Mouse (Mus musculus) CH12.LX (cell line): Measurements from ENCODE around the gene Tbata. TPM values are rescaled to one million over a fixed set of nuclear protein-coding genes. Genes with fewer than 3 reads are reported as not detected.

Experiments used
- DNase-seq: peaks from one replicate; pipeline ENCODE4 v3.0.0-alpha.2; 2013; ENCODE audit errors: extremely low read depth
- H3K27ac ChIP-seq: 2 replicates; pipeline ENCODE4 v1.5.1; 2012; ENCODE audit warnings: low read depth, mild to moderate bottlenecking, control low read depth, moderate library complexity; ENCODE audit not compliant: insufficient read depth
- H3K27me3 ChIP-seq: replicated peaks from 2 replicates; pipeline ENCODE3; 2012; ENCODE audit warnings: inconsistent platforms
- H3K36me3 ChIP-seq, 2 experiments: replicated peaks in 1 of 2; 2 replicates each; pipeline versions ENCODE3 to v1.6.1; 2012; ENCODE audit warnings: inconsistent platforms in 1 of 2, low read length in 1 of 2, mild to moderate bottlenecking in 1 of 2, mixed read lengths in 1 of 2, moderate library complexity in 1 of 2; ENCODE audit not compliant: control insufficient read depth in 1 of 2, insufficient read depth in 1 of 2
- H3K4me1 ChIP-seq, 2 experiments: 2 replicates each; pipeline ENCODE4 v1.6.1; 2012; ENCODE audit warnings: inconsistent platforms in 1 of 2, moderate library complexity in 1 of 2; ENCODE audit not compliant: insufficient read depth in 2 of 2, control insufficient read depth in 1 of 2
- H3K4me2 ChIP-seq: 2 replicates; pipeline ENCODE4 v1.6.1; 2012; ENCODE audit warnings: low read depth, mild to moderate bottlenecking, control low read depth; ENCODE audit not compliant: poor library complexity, insufficient read depth, severe bottlenecking
- H3K4me3 ChIP-seq, 3 experiments: fragments of 150-350 bp in 1 of 3; sonication (generic) in 1 of 3; replicated peaks in 1 of 3; 2 replicates each; pipeline versions ENCODE3 to v1.5.1; 2011 to 2012; ENCODE audit warnings: low read depth in 2 of 3, low read length in 2 of 3, mild to moderate bottlenecking in 2 of 3, moderate library complexity in 2 of 3, control low read depth in 1 of 3, improper control_type of control experiment in 1 of 3, inconsistent platforms in 1 of 3, mixed read lengths in 1 of 3; ENCODE audit not compliant: poor library complexity in 1 of 3
- H3K79me2 ChIP-seq: replicated peaks from 2 replicates; pipeline ENCODE4 v1.6.1; 2012; ENCODE audit warnings: mild to moderate bottlenecking, moderate library complexity; ENCODE audit not compliant: control insufficient read depth, poor library complexity, insufficient read depth, severe bottlenecking; ENCODE audit errors: extremely low read depth
- H3K9ac ChIP-seq: 2 replicates; pipeline ENCODE4 v1.6.1; 2012; ENCODE audit warnings: low read depth, mild to moderate bottlenecking, control low read depth, moderate library complexity; ENCODE audit not compliant: insufficient read depth
- H3K9me3 ChIP-seq: replicated peaks from 2 replicates; pipeline ENCODE3; 2012; ENCODE audit warnings: low read length, inconsistent platforms, mixed read lengths
- BHLHE40 ChIP-seq: IDR thresholded peaks from 2 replicates; pipeline ENCODE4 v1.6.1; 2011; ENCODE audit warnings: mild to moderate bottlenecking, low read depth, low read length, improper control_type of control experiment
- CHD1 ChIP-seq: IDR thresholded peaks from 2 replicates; pipeline ENCODE4 v1.6.1; 2012; ENCODE audit warnings: low read depth, low read length, improper control_type of control experiment, inconsistent platforms
- CTCF ChIP-seq, 2 experiments: IDR thresholded peaks in 1 of 2; conservative IDR thresholded peaks in 1 of 2; 2 replicates each; pipeline ENCODE4 v1.5.1; 2011 to 2012; ENCODE audit warnings: low read depth in 2 of 2, low read length in 2 of 2, improper control_type of control experiment in 1 of 2, inconsistent platforms in 1 of 2, mild to moderate bottlenecking in 1 of 2, moderate library complexity in 1 of 2
- ETS1 ChIP-seq: conservative IDR thresholded peaks from 2 replicates; pipeline ENCODE4 v1.6.1; 2012; ENCODE audit warnings: low read depth, mild to moderate bottlenecking, inconsistent platforms, low read length, improper control_type of control experiment, moderate library complexity
- GABPA ChIP-seq: IDR thresholded peaks from 2 replicates; pipeline ENCODE4 v1.6.1; 2012; ENCODE audit warnings: low read depth, low read length, improper control_type of control experiment, inconsistent platforms; ENCODE audit not compliant: insufficient replicate concordance
- MAFK ChIP-seq: IDR thresholded peaks from 2 replicates; pipeline ENCODE4 v1.6.1; 2011; ENCODE audit warnings: low read length, improper control_type of control experiment; ENCODE audit not compliant: insufficient replicate concordance
- MXI1 ChIP-seq: IDR thresholded peaks from 2 replicates; pipeline ENCODE4 v1.6.1; 2011; ENCODE audit warnings: mild to moderate bottlenecking, low read depth, low read length, improper control_type of control experiment
- NELFE ChIP-seq: IDR thresholded peaks from 2 replicates; pipeline ENCODE4 v1.6.1; 2011; ENCODE audit warnings: low read depth, low read length, improper control_type of control experiment
- POLR2AphosphoS2 ChIP-seq: IDR thresholded peaks from 2 replicates; pipeline ENCODE4 v1.6.1; 2011; ENCODE audit warnings: low read depth, low read length, improper control_type of control experiment
- RAD21 ChIP-seq: IDR thresholded peaks from 2 replicates; pipeline ENCODE4 v1.6.1; 2011; ENCODE audit warnings: low read depth, mild to moderate bottlenecking, low read length, improper control_type of control experiment, moderate library complexity
- SIN3A ChIP-seq: IDR thresholded peaks from 2 replicates; pipeline ENCODE4 v1.6.1; 2012; ENCODE audit warnings: low read length, improper control_type of control experiment, inconsistent platforms
- SMC3 ChIP-seq: IDR thresholded peaks from 2 replicates; pipeline ENCODE4 v1.6.1; 2011; ENCODE audit warnings: low read depth, low read length, improper control_type of control experiment
- TBP ChIP-seq: conservative IDR thresholded peaks from 2 replicates; pipeline ENCODE4 v1.6.1; 2011; ENCODE audit warnings: low read depth, low read length, improper control_type of control experiment
- TCF12 ChIP-seq: IDR thresholded peaks from 2 replicates; pipeline ENCODE4 v1.6.1; 2014; ENCODE audit warnings: low read depth, mild to moderate bottlenecking, inconsistent platforms, low read length, improper control_type of control experiment
- ZC3H11A ChIP-seq: IDR thresholded peaks from 2 replicates; pipeline ENCODE4 v1.6.1; 2012; ENCODE audit warnings: low read depth, mild to moderate bottlenecking, inconsistent platforms, low read length, improper control_type of control experiment
- ZKSCAN1 ChIP-seq: IDR thresholded peaks from 2 replicates; pipeline ENCODE4 v1.6.1; 2012; ENCODE audit warnings: low read depth, inconsistent platforms, low read length, improper control_type of control experiment, borderline replicate concordance
- ZNF384 ChIP-seq: IDR thresholded peaks from 2 replicates; pipeline ENCODE4 v1.6.1; 2012; ENCODE audit warnings: low read depth, low read length, improper control_type of control experiment, inconsistent platforms
- dilution Hi-C: fragments of 300-500 bp; cut with MboI; formaldehyde crosslinking; loops from 2 replicates; pipeline ENCODE4 v1.14.3; 2020; ENCODE audit warnings: low sequenced_read_pairs; ENCODE audit not compliant: extremely low pct_unique_long_range_greater_than_20kb, extremely low pct_ligation_motif_present
- in situ Hi-C: fragments of 300-500 bp; cut with MboI; formaldehyde crosslinking; loops from 3 replicates; pipeline ENCODE4 v1.14.3; 2019; ENCODE audit warnings: low sequenced_read_pairs, low pct_ligation_motif_present, low pct_unique_long_range_greater_than_20kb, mixed read lengths
- polyA plus RNA-seq: library from polyadenylated mRNA; unstranded; fragments of >175 nt; gene quantifications from 2 replicates; pipeline ENCODE4 v1.2.1, GENCODE M21; 2012; ENCODE audit warnings: low read depth; ENCODE audit not compliant: insufficient read length
- total RNA-seq, 2 experiments: library from RNA; depleted of rRNA; stranded (reverse); fragments of 300-350 nt in 1 of 2; fragments of >200 nt in 1 of 2; gene quantifications; 2 replicates each; pipeline ENCODE4 v1.2.3; 2012 to 2014

Tbata gene
- total and polyA plus RNA-seq, 3 experiments, result 0.17 to 0.73 TPM; not detected in 1

DNA sequence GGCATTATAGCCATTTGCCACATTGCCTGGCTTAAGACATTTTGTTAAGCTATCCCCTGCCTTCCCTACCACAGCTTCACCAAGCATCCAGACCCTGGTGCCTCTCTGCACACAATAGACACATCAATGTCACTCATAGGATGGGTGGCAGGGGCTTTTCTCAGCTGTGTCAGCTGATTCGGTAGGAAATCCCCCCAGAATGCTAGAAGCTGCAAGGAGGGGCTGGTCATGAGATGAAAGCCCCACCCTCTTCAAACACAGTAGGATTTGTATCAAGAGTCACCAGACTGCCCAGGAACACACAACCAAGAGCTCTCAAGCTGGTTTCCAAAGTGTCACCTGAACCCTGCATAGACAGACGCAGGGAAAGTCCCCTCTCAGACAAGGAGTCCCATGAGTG, 3.4 kb upstream of the Tbata start (continued):
- TF ChIP-seq ETS1, result peak; percentile 98
- TF ChIP-seq NELFE, result peak; percentile 67; the same call in 1 of the 2 replicates
- no peak for TF ChIP-seq CTCF (conservative IDR thresholded peaks at IDR 0.05 in 1 of 2, IDR thresholded peaks at IDR 0.05 in 1 of 2; ENCODE audit: low read depth in 2 of 2, low read length in 2 of 2)
- no peak for TF ChIP-seq ZKSCAN1
- TF ChIP-seq TBP, result peak; percentile 83
- peak; percentile 10; the same call in 1 of the 2 replicates for TF ChIP-seq CHD1
- no peak for TF ChIP-seq ZC3H11A
- peak; percentile 54 for TF ChIP-seq MXI1

DNA sequence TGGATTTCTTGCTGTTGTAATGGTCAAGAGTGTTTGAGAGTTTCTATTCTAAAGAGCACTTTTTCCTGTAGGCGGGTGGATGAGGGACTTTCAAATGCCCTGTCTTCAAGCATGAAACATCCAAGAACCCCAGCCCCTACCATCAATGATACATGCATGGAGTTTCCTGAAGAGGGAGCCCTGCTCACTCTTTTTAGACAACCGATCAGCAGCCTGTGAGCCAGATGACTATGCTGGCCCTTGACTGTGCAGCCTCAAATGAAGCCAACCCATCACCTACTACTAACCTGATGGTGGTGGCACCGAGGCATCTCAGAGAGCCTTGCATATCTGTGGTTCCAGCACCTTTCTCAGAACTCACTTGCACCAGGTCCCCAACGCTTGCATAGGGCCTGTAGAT, 742 bp downstream of the Tbata start:
- H3K27me3 ChIP-seq, result peaks cover 2% of the 10 kb centered on the region
- H3K79me2 ChIP-seq, result no peaks in the 10 kb centered on the region
- H3K4me2 ChIP-seq, result no peak overlapping the region
- no peak overlapping the region for H3K27ac ChIP-seq
- dilution Hi-C loops (no loop called here), in situ Hi-C loops (no loop called here)
- TF ChIP-seq SMC3 (peak; percentile 57), BHLHE40 (no peak), GABPA (no peak), SIN3A (no peak), RAD21 (peak; percentile 70), CTCF (conservative IDR thresholded peaks at IDR 0.05 in 1 of 2, IDR thresholded peaks at IDR 0.05 in 1 of 2; ENCODE audit: low read depth in 2 of 2, low read length in 2 of 2) (peak in 1 of 2 experiments; percentile 72; a peak in 2 of 4 replicates)
- no peaks in the 10 kb centered on the region for H3K36me3 ChIP-seq
- no peak overlapping the region for H3K4me3 ChIP-seq
- H3K4me1 ChIP-seq, result peaks cover 16 to 53% of the 10 kb centered on the region in 2 experiments
- no peak overlapping the region for H3K9ac ChIP-seq
- peak; percentile 51 for DNase-seq
- no peaks in the 10 kb centered on the region for H3K9me3 ChIP-seq

DNA sequence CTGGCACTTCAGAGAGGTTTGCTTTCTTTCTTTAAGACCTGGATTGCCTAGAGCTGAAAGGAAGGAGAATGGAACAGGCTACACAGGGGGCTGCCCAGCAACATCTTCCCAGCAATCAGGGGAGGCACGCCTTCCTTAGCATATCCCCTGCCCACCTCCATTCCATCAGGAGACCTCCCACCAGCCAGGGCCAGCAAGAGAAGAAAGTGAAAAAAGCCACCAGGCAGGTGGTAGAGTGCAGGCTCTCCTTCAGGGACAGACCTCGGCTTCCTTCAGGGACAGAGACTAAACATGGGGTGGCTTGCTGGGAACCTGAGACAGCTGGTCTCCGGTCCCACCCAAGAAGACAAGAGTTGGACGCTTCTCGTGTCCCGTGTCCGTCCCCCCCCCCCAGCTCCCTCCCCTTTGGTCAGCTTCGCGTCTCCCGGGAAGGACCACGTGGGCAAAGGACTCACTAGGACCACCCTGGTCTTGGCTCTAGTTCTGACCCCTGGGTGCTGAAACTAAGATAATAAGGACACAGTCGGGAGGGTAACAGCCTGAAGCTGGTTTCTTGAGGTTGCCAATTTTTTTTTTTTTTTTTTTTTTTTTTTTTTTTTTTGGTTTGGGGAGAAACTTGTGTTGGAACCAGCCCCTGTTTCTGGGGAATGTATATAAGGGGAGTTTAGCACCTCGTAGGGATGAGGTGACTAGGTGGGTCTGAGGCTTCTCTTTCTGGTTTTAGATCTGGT, 3.1 kb downstream of the Tbata start:
- H3K27ac ChIP-seq, result no peak overlapping the region
- DNase-seq, result no peak
- peaks cover 14 to 57% of the 10 kb centered on the region in 2 experiments for H3K4me1 ChIP-seq
- peaks cover 2% of the 10 kb centered on the region for H3K27me3 ChIP-seq
- dilution Hi-C loops, result no loop called here
- H3K79me2 ChIP-seq, result no peaks in the 10 kb centered on the region
- H3K4me3 ChIP-seq, result no peak overlapping the region
- no peaks in the 10 kb centered on the region for H3K9me3 ChIP-seq
- no peak overlapping the region for H3K9ac ChIP-seq
- H3K4me2 ChIP-seq, result no peak overlapping the region
- no peaks in the 10 kb centered on the region for H3K36me3 ChIP-seq
- TF ChIP-seq MAFK (no peak), TCF12 (no peak), POLR2AphosphoS2 (no peak), ZNF384 (peak; percentile 84)
- in situ Hi-C loops, result no loop called here
